Mouse (Mus musculus): Measurements from ENCODE around the gene Myo16. TPM values are rescaled to one million over a fixed set of nuclear protein-coding genes. Genes with fewer than 3 reads are reported as not detected.
A peak's percentile ranks its signal among the peaks of the same experiment; 100 is the strongest.

Myo16 gene
- polyA plus RNA-seq, 1 experiment from 2014 or later, result 2.0 TPM

DNA sequence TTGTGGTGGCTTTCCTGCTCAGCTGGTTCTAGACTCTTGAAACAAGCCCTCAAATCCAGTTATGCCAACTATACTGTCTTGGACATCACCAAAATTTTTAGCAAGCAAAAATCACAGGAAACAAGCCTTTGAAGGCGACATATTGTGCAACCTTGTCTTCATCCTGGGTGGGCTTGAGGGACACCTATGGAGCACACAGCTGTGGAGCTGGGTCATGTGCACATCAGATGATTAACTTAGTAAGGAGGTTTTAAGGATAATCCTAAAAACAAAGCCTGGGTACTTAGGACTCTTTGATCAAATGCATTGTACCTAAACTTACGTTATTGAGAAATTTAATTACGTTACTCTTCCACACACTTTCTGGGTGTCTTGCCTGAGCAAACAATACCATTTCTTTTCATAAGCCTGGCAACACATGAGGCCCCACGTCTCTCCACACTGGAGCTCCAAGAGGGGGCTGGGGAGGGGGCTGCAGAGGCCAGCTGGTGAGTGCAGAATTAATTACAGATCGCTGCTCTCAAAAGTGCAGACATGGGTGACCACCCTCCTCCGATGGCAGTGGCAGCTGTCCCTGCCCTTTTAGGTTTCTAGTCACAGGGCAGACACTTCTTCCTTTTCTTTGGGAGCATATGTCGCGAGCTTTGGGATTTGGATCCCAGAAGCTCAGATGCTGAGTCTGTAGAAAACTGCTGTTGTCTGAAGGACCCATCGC, 19.5 kb downstream of the Myo16 start:
- H3K4me1 ChIP-seq (ENCODE audit: control insufficient read depth, insufficient read depth, low read length), result peaks cover 10% of the 10 kb centered on the region
- DNase-seq (ENCODE audit: low spot score), result peak; percentile 41

GRCm38 (mm10) chr8:10174201-10174840, 20.6 kb downstream of the Myo16 start:
- H3K36me3 ChIP-seq (ENCODE audit: control insufficient read depth, insufficient read depth, low read length), result no peaks in the 10 kb centered on the region
- 60% methylated on average over 5 of the region's 5 CpGs for WGBS
- H3K4me2 ChIP-seq (ENCODE audit: low read length), result no peak overlapping the region
- H3K27me3 ChIP-seq (replicated peaks; ENCODE audit: control insufficient read depth, insufficient read depth, low read length), result no peaks in the 10 kb centered on the region
- no peak for DNase-seq (ENCODE audit: low spot score)
- H3K27ac ChIP-seq (ENCODE audit: low read depth, low read length), result no peak overlapping the region
- no peaks in the 10 kb centered on the region for H3K9me3 ChIP-seq (replicated peaks; ENCODE audit: control insufficient read depth, low read length)
- no peak overlapping the region for H3K4me3 ChIP-seq (ENCODE audit: low read depth, low read length)
- H3K4me1 ChIP-seq (ENCODE audit: control insufficient read depth, insufficient read depth, low read length), result peaks cover 10% of the 10 kb centered on the region
- no peak for ATAC-seq
- no peak overlapping the region for H3K9ac ChIP-seq (ENCODE audit: low read length)

More for the DNA sequence above, 19.5 kb downstream of the Myo16 start:
- no peaks in the 10 kb centered on the region for H3K36me3 ChIP-seq (ENCODE audit: control insufficient read depth, insufficient read depth, low read length)
- H3K27ac ChIP-seq (ENCODE audit: low read depth, low read length), result no peak overlapping the region
- H3K4me3 ChIP-seq (ENCODE audit: low read depth, low read length), result no peak overlapping the region
- H3K9me3 ChIP-seq (replicated peaks; ENCODE audit: control insufficient read depth, low read length), result no peaks in the 10 kb centered on the region
- no peaks in the 10 kb centered on the region for H3K27me3 ChIP-seq (replicated peaks; ENCODE audit: control insufficient read depth, insufficient read depth, low read length)
- H3K4me2 ChIP-seq (ENCODE audit: low read length), result no peak overlapping the region
- ATAC-seq, result peak; percentile 54; the same call in 1 of the 2 replicates
- 28% methylated on average over 9 of the region's 9 CpGs for WGBS
- no peak overlapping the region for H3K9ac ChIP-seq (ENCODE audit: low read length)

- WGBS, result 81% methylated on average over 7 of the region's 7 CpGs
- Histone ChIP-seq H3K9me3 (replicated peaks; ENCODE audit: control insufficient read depth, low read length) (no peaks in the 10 kb centered on the region), H3K4me1 (ENCODE audit: control insufficient read depth, insufficient read depth, low read length) (peaks cover 10% of the 10 kb centered on the region), H3K9ac (ENCODE audit: low read length) (no peak overlapping the region), H3K4me3 (ENCODE audit: low read depth, low read length) (no peak overlapping the region), H3K4me2 (ENCODE audit: low read length) (no peak overlapping the region), H3K27ac (ENCODE audit: low read depth, low read length) (no peak overlapping the region), H3K27me3 (replicated peaks; ENCODE audit: control insufficient read depth, insufficient read depth, low read length) (no peaks in the 10 kb centered on the region), H3K36me3 (ENCODE audit: control insufficient read depth, insufficient read depth, low read length) (no peaks in the 10 kb centered on the region)
- peak; percentile 44 for DNase-seq (ENCODE audit: low spot score)
- ATAC-seq, result peak; percentile 57; the same call in 1 of the 2 replicates
These were observed 21.4 kb downstream of the Myo16 start for GRCm38 (mm10) chr8:10174841-10175680.

GRCm38 (mm10) chr8:10175976-10176375, 22.3 kb downstream of the Myo16 start:
- 84% methylated on average over 4 of the region's 4 CpGs for WGBS
- Histone ChIP-seq H3K27ac (ENCODE audit: low read depth, low read length) (no peak overlapping the region), H3K4me1 (ENCODE audit: control insufficient read depth, insufficient read depth, low read length) (peaks cover 10% of the 10 kb centered on the region), H3K4me3 (ENCODE audit: low read depth, low read length) (no peak overlapping the region), H3K9me3 (replicated peaks; ENCODE audit: control insufficient read depth, low read length) (no peaks in the 10 kb centered on the region), H3K4me2 (ENCODE audit: low read length) (no peak overlapping the region), H3K27me3 (replicated peaks; ENCODE audit: control insufficient read depth, insufficient read depth, low read length) (no peaks in the 10 kb centered on the region), H3K36me3 (ENCODE audit: control insufficient read depth, insufficient read depth, low read length) (no peaks in the 10 kb centered on the region), H3K9ac (ENCODE audit: low read length) (no peak overlapping the region)
- ATAC-seq (no peak), DNase-seq (ENCODE audit: low spot score) (no peak)

GRCm38 (mm10) chr8:10177131-10177530, 23.4 kb downstream of the Myo16 start:
- Histone ChIP-seq H3K9ac (ENCODE audit: low read length) (no peak overlapping the region), H3K4me2 (ENCODE audit: low read length) (no peak overlapping the region), H3K27me3 (replicated peaks; ENCODE audit: control insufficient read depth, insufficient read depth, low read length) (no peaks in the 10 kb centered on the region), H3K4me3 (ENCODE audit: low read depth, low read length) (no peak overlapping the region), H3K9me3 (replicated peaks; ENCODE audit: control insufficient read depth, low read length) (no peaks in the 10 kb centered on the region), H3K27ac (ENCODE audit: low read depth, low read length) (no peak overlapping the region), H3K36me3 (ENCODE audit: control insufficient read depth, insufficient read depth, low read length) (no peaks in the 10 kb centered on the region), H3K4me1 (ENCODE audit: control insufficient read depth, insufficient read depth, low read length) (peaks cover 10% of the 10 kb centered on the region)
- no peak for ATAC-seq
- 66% methylated on average over 4 of the region's 4 CpGs for WGBS
- DNase-seq (ENCODE audit: low spot score), result no peak

DNA sequence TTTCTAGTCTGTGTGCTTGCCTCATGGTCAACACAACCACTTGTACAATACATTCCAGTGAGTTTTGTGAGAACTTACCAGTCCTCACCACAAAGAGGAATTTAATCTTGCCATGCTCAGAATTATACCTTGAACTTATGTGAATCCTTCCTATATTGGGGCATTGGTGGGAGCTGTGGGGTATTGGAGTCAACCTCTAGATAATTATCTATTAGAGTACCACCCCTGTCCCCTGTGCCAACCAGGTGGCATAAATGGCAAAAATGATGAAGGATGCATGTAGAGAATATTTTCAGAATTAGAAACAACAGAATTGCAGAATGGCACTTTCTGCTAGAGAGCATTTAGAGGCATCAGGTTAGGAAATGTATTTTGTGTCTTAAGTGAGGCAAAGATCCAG, 25.3 kb downstream of the Myo16 start:
- ATAC-seq (no peak), DNase-seq (ENCODE audit: low spot score) (no peak)
- no peaks in the 10 kb centered on the region for H3K9me3 ChIP-seq (replicated peaks; ENCODE audit: control insufficient read depth, low read length)
- H3K9ac ChIP-seq (ENCODE audit: low read length), result no peak overlapping the region
- H3K4me2 ChIP-seq (ENCODE audit: low read length), result no peak overlapping the region
- no peaks in the 10 kb centered on the region; the same call in 1 of the 2 replicates for H3K4me1 ChIP-seq (ENCODE audit: control insufficient read depth, insufficient read depth, low read length)
- no peak overlapping the region for H3K27ac ChIP-seq (ENCODE audit: low read depth, low read length)
- no peaks in the 10 kb centered on the region for H3K36me3 ChIP-seq (ENCODE audit: control insufficient read depth, insufficient read depth, low read length)
- H3K4me3 ChIP-seq (ENCODE audit: low read depth, low read length), result no peak overlapping the region
- H3K27me3 ChIP-seq (replicated peaks; ENCODE audit: control insufficient read depth, insufficient read depth, low read length), result no peaks in the 10 kb centered on the region

- Histone ChIP-seq H3K4me2 (ENCODE audit: low read length) (no peak overlapping the region), H3K4me3 (ENCODE audit: low read depth, low read length) (no peak overlapping the region), H3K9me3 (replicated peaks; ENCODE audit: control insufficient read depth, low read length) (no peaks in the 10 kb centered on the region), H3K27ac (ENCODE audit: low read depth, low read length) (no peak overlapping the region), H3K9ac (ENCODE audit: low read length) (no peak overlapping the region), H3K4me1 (ENCODE audit: control insufficient read depth, insufficient read depth, low read length) (no peaks in the 10 kb centered on the region), H3K36me3 (ENCODE audit: control insufficient read depth, insufficient read depth, low read length) (no peaks in the 10 kb centered on the region), H3K27me3 (replicated peaks; ENCODE audit: control insufficient read depth, insufficient read depth, low read length) (no peaks in the 10 kb centered on the region)
- DNase-seq (ENCODE audit: low spot score) (no peak), ATAC-seq (no peak)
- WGBS, result 92% methylated on average over 6 of the region's 6 CpGs
These were observed 36.9 kb downstream of the Myo16 start for GRCm38 (mm10) chr8:10190607-10191006.

- no peak overlapping the region for H3K4me3 ChIP-seq (ENCODE audit: low read depth, low read length)
- H3K36me3 ChIP-seq (ENCODE audit: control insufficient read depth, insufficient read depth, low read length), result no peaks in the 10 kb centered on the region
- H3K9ac ChIP-seq (ENCODE audit: low read length), result no peak overlapping the region
- H3K27ac ChIP-seq (ENCODE audit: low read depth, low read length), result no peak overlapping the region
- WGBS, result 36% methylated on average over 7 of the region's 7 CpGs
- ATAC-seq, result peak; percentile 94
- peaks cover 10% of the 10 kb centered on the region; the same call in 1 of the 2 replicates for H3K4me1 ChIP-seq (ENCODE audit: control insufficient read depth, insufficient read depth, low read length)
- peak overlapping the region; percentile 21 for H3K4me2 ChIP-seq (ENCODE audit: low read length)
- no peaks in the 10 kb centered on the region for H3K9me3 ChIP-seq (replicated peaks; ENCODE audit: control insufficient read depth, low read length)
- H3K27me3 ChIP-seq (replicated peaks; ENCODE audit: control insufficient read depth, insufficient read depth, low read length), result no peaks in the 10 kb centered on the region
- DNase-seq (ENCODE audit: low spot score), result peak; percentile 88
These were observed 44.5 kb downstream of the Myo16 start for GRCm38 (mm10) chr8:10198164-10198563.
